Mouse (Mus musculus) MEL (cell line): Measurements from ENCODE around the gene Cerk.

Experiments used
- GATA1 ChIP-seq: IDR thresholded peaks from 2 replicates; pipeline ENCODE4 v1.6.1; 2011; ENCODE audit warnings: low read depth, low read length, improper control_type of control experiment
- POLR2A ChIP-seq, 2 experiments: IDR thresholded peaks; 2 replicates each; pipeline ENCODE4 v1.6.1; 2011 to 2012; ENCODE audit warnings: low read length in 2 of 2, mild to moderate bottlenecking in 2 of 2, control low read depth in 1 of 2, improper control_type of control experiment in 1 of 2, low read depth in 1 of 2, moderate library complexity in 1 of 2; ENCODE audit not compliant: control insufficient read depth in 1 of 2, insufficient read depth in 1 of 2, poor library complexity in 1 of 2
- POLR2AphosphoS2 ChIP-seq: IDR thresholded peaks from 2 replicates; pipeline ENCODE4 v1.6.1; 2011; ENCODE audit warnings: low read length, improper control_type of control experiment
- RCOR1 ChIP-seq: IDR thresholded peaks from 2 replicates; pipeline ENCODE4 v1.6.1; 2012; ENCODE audit warnings: low read depth, mild to moderate bottlenecking, inconsistent platforms, low read length, improper control_type of control experiment

GRCm38 (mm10) chr15:86188746-86189470 lies 3.0 kb upstream of the Cerk start:
- TF ChIP-seq GATA1 (no peak), POLR2A (IDR thresholded peaks at IDR 0.05; ENCODE audit: control insufficient read depth in 1 of 2, insufficient read depth in 1 of 2, low read depth in 1 of 2, low read length in 2 of 2, poor library complexity in 1 of 2) (no peak), POLR2AphosphoS2 (no peak), RCOR1 (no peak)
